Mouse (Mus musculus) limb, embryonic 11.5 days (tissue): ENCODE data around the gene Spns1. TPM values are rescaled to one million over a fixed set of nuclear protein-coding genes. Genes with fewer than 3 reads are reported as not detected.
A peak's percentile ranks its signal among the peaks of the same experiment; 100 is the strongest.
"Not testable (repeated sequence)": the region's sequence is repeated elsewhere in the genome, so short reads cannot be mapped to it uniquely, and the experiment has no call there.

ENCODE experiments used
- ATAC-seq: fragments of 200-750 bp; cut with Nextera tagmentation; 2 replicates; pipeline ENCODE4 v1.8.0; 2017; ENCODE audit warnings: low read depth; ENCODE audit not compliant: insufficient number of reproducible peaks, low FRiP score, low TSS enrichment
- DNase-seq: peaks from one replicate; pipeline ENCODE4 v3.0.0-alpha.2; 2015; ENCODE audit warnings: low spot score
- H3K27ac ChIP-seq: fragments of 300-500 bp; sonication (generic); replicated peaks from 2 replicates; pipeline ENCODE4 v1.5.1; 2014; ENCODE audit warnings: low read depth, mild to moderate bottlenecking, low read length
- H3K27me3 ChIP-seq: fragments of 300-500 bp; sonication (generic); 2 replicates; pipeline ENCODE4 v1.6.1; 2014; ENCODE audit warnings: mild to moderate bottlenecking, low read length, mixed read lengths; ENCODE audit not compliant: control insufficient read depth, insufficient read depth
- H3K36me3 ChIP-seq: fragments of 300-500 bp; sonication (generic); 2 replicates; pipeline ENCODE4 v1.6.1; 2014; ENCODE audit warnings: mild to moderate bottlenecking, low read length, moderate library complexity, mixed read lengths; ENCODE audit not compliant: control insufficient read depth, insufficient read depth
- H3K4me1 ChIP-seq: fragments of 300-500 bp; sonication (generic); 2 replicates; pipeline ENCODE4 v1.6.1; 2014; ENCODE audit warnings: low read length, mixed read lengths; ENCODE audit not compliant: control insufficient read depth, insufficient read depth
- H3K4me2 ChIP-seq: fragments of 300-500 bp; sonication (generic); 2 replicates; pipeline ENCODE4 v1.6.1; 2014; ENCODE audit warnings: low read depth, mild to moderate bottlenecking, moderate library complexity; ENCODE audit not compliant: severe bottlenecking
- H3K4me3 ChIP-seq: fragments of 300-500 bp; sonication (generic); 2 replicates; pipeline ENCODE4 v1.5.1; 2014; ENCODE audit warnings: low read depth, low read length
- H3K9ac ChIP-seq: fragments of 300-500 bp; sonication (generic); 2 replicates; pipeline ENCODE4 v1.6.1; 2014; ENCODE audit warnings: mild to moderate bottlenecking, low read length
- H3K9me3 ChIP-seq: fragments of 300-500 bp; sonication (generic); 2 replicates; pipeline ENCODE4 v1.6.1; 2016; ENCODE audit warnings: low read length; ENCODE audit not compliant: control insufficient read depth
- WGBS: fragments of 180-500 bp; shearing (Covaris S2); extraction: QIAGEN DNeasy Blood & Tissue Kit; methylation state at CpG from one replicate; pipeline ENCODE4 v1.1.7; 2014; 5-methylcytosine and 5-hydroxymethylcytosine counted together
- microRNA-seq: library from miRNA; unstranded; fragments of <30 nt; microRNA quantifications from one replicate; pipeline ENCODE4, GENCODE M21; 2016
- polyA plus RNA-seq: library from polyadenylated mRNA; unstranded; fragments of >200 nt; fragmentation: Nextera tagmentation; extraction: Ambion mirVana; gene quantifications from 2 replicates; pipeline ENCODE4 v1.2.1, GENCODE M21; 2014

Spns1 gene
- polyA plus RNA-seq, 1 experiment from 2014 or later = 41.7 TPM

DNA sequence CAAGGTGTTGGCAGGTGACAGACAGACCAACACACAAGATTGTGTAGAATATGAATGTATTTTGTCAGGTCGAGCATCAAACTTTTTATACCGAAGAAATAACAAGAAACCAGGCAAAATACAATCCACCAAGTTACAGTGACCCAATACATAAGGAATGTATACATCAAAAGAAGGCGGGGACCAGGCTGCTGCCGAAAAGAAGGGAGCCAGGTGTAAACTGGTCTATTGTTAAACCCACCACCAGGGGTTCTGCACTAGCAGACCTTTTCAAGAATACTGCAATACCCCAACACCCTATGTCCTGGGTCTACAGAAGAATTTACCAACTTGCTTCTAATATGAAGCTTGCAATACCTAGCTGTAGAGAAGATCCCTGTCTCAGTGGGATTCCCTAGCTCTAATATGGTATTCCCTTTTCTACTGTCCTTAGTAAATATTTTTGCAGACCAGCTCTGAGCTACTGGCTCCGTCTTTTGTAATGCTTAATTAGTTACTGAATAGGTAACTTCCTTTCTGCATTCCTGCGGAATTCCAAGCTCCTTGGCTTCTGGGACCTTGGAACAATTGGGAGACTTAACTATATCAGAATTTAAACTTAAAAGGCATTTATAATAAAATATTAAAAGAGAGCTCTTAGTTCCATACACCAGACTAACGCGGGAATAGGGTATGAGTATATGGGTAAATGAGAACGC is 51.5 kb downstream of the Spns1 start:
- not testable (repeated sequence) for H3K4me3 ChIP-seq, H3K4me2 ChIP-seq, H3K27me3 ChIP-seq, H3K4me1 ChIP-seq, ATAC-seq, DNase-seq, H3K9ac ChIP-seq, H3K27ac ChIP-seq, H3K36me3 ChIP-seq, H3K9me3 ChIP-seq
- WGBS = 29% methylated on average over 9 of the region's 9 CpGs

DNA sequence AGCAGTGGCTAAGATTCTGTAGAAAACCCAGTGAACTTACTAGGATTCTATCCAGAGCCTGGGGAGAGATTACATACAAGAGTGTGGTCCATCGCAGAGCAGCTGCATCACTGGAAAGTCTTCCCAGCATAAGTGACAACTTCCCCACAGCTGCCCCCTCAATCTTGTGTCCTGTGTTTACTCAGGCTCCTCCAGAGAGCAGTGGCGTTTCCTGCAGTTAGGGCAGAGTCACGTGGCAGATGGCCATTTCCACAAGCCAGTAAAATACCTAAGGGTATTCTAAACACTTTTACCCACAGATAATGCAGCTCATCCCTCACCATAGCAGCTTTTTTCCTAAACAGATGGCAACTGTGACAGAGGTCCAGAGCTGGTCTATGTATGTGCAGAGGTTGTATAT is 52.5 kb downstream of the Spns1 start:
- ATAC-seq (no peak), DNase-seq (no peak)
- Histone ChIP-seq H3K27ac (no peak overlapping the region), H3K9ac (no peak overlapping the region), H3K4me3 (no peak overlapping the region), H3K4me1 (no peaks in the 10 kb centered on the region), H3K27me3 (no peaks in the 10 kb centered on the region), H3K4me2 (no peak overlapping the region), H3K9me3 (no peaks in the 10 kb centered on the region), H3K36me3 (no peaks in the 10 kb centered on the region)
- 32% methylated on average over 3 of the region's 3 CpGs for WGBS

DNA sequence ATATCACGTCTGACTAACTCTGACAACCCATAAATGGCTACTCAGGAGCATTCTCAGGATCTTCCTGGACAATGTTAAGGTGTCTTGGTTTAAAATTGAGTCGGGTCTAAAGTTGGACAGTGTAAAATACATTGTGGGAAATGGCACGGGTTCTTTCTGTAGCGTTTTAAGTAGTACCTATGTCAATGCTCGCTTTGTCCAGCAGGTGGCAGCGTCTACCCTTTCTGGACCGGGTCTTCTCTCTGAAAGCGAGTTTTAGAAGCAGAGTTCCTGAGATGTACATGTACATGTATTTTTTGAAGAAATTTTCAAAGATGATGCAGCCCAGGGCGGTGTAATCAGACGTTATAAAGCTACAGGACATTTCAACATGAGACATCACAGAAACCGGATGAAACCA is 53.5 kb downstream of the Spns1 start:
- WGBS = 10% methylated on average over 11 of the region's 11 CpGs
- H3K4me1 ChIP-seq = no peaks in the 10 kb centered on the region
- no peaks in the 10 kb centered on the region for H3K27me3 ChIP-seq
- no peak for ATAC-seq
- no peak overlapping the region for H3K9ac ChIP-seq
- no peak overlapping the region for H3K4me2 ChIP-seq
- no peak overlapping the region for H3K4me3 ChIP-seq
- H3K36me3 ChIP-seq = no peaks in the 10 kb centered on the region
- no peak overlapping the region for H3K27ac ChIP-seq
- H3K9me3 ChIP-seq = no peaks in the 10 kb centered on the region
- peak; percentile 91 for DNase-seq

Small RNAs within 50 kb of the gene (microRNA-seq; reads per million reads assigned to microRNA genes)
- not detected for gene Mir7058

Other genes with a start within 250 kb of the Spns1 start
- gene Xpo6, start 176.9 kb downstream of the Spns1 start, polyA plus RNA-seq = 70.0 and 76.6 TPM in 2 replicates
- gene Sbk1, start 104.8 kb downstream of the Spns1 start, polyA plus RNA-seq = 111 and 117 TPM in 2 replicates
- gene Lat, start 7.9 kb downstream of the Spns1 start, polyA plus RNA-seq = 2.2 and 3.2 TPM in 2 replicates
- gene Nfatc2ip, start 19.3 kb upstream of the Spns1 start, polyA plus RNA-seq = 2.8 and 3.6 TPM in 2 replicates
- 0.41 TPM in 1 of 2 replicates, not detected in the other for gene Cd19, start 37.4 kb upstream of the Spns1 start, polyA plus RNA-seq
- gene Rabep2, start 51.3 kb upstream of the Spns1 start, polyA plus RNA-seq = 25.8 and 28.1 TPM in 2 replicates
- gene Atp2a1, start 85.7 kb upstream of the Spns1 start, polyA plus RNA-seq = 16.0 and 18.8 TPM in 2 replicates
- gene Sh2b1, start 98.0 kb upstream of the Spns1 start, polyA plus RNA-seq = 50.7 and 51.3 TPM in 2 replicates
- gene Tufm, start 109.9 kb upstream of the Spns1 start, polyA plus RNA-seq = 165 and 170 TPM in 2 replicates
- 62.0 and 66.3 TPM in 2 replicates for gene Atxn2l, start 126.0 kb upstream of the Spns1 start, polyA plus RNA-seq
- 195 and 204 TPM in 2 replicates for gene Eif3c, start 189.0 kb upstream of the Spns1 start, polyA plus RNA-seq
- 0.34 and 0.61 TPM in 2 replicates for gene Apobr, start 207.5 kb upstream of the Spns1 start, polyA plus RNA-seq
- 27.9 and 33.6 TPM in 2 replicates for gene Cln3, start 208.4 kb upstream of the Spns1 start, polyA plus RNA-seq
- gene Il27, start 217.5 kb upstream of the Spns1 start, polyA plus RNA-seq = not detected in 2 replicates